In genomic region chr8:7977020-7977419, GRCm38 (mm10) we compare ENCODE assay signal across 29 mouse cellular contexts.
A peak's percentile ranks its signal among the peaks of the same experiment; 100 is the strongest.
DNase-seq lines count a peak whose midpoint lies in the region; ATAC-seq and TF ChIP-seq lines count a peak whose summit lies in the region.
"Had no signal": no experiment of that assay in that cellular context is flagged by ENCODE, and none has a peak within 500 bp of the region (broad histone marks: within the 10 kb centered on the region; RNA-seq: fewer than 3 reads in every experiment).

No protein-coding gene starts in this region.

- TF ChIP-seq CTCF in hindbrain, postnatal 0 days (IDR thresholded peaks at IDR 0.05; ENCODE audit: low read depth): no peak

- H3K4me1 ChIP-seq in hindbrain, embryonic 10.5 days (replicated peaks): no peaks in the 10 kb centered on the region
- H3K4me1 ChIP-seq in hindbrain, postnatal 0 days (ENCODE audit: insufficient read depth, low read length): no peaks in the 10 kb centered on the region
- H3K4me1 ChIP-seq: embryonic facial prominence, embryonic 15.5 days; heart, embryonic 13.5 days; hindbrain, embryonic 12.5 days; limb, embryonic 13.5 days; lung, embryonic 15.5 days; midbrain, embryonic 10.5 days; midbrain, embryonic 15.5 days; neural tube, embryonic 15.5 days had no signal

- intact Hi-C loops in left cerebral cortex, postnatal 14 days (cut with DNase I): no loop called here

- no peak overlapping the region for H3K9ac ChIP-seq in hindbrain, postnatal 0 days (replicated peaks; ENCODE audit: low read length)
- H3K9ac ChIP-seq: embryonic facial prominence, embryonic 15.5 days; forebrain, embryonic 15.5 days; heart, embryonic 13.5 days; hindbrain, embryonic 12.5 days; limb, embryonic 13.5 days; lung, embryonic 15.5 days; midbrain, embryonic 15.5 days; neural tube, embryonic 15.5 days had no signal

- no peaks in the 10 kb centered on the region for H3K9me3 ChIP-seq in hindbrain, embryonic 10.5 days
- H3K9me3 ChIP-seq in hindbrain, postnatal 0 days (ENCODE audit: low read length): no peaks in the 10 kb centered on the region
- H3K9me3 ChIP-seq: embryonic facial prominence, embryonic 15.5 days; forebrain, embryonic 15.5 days; heart, embryonic 13.5 days; hindbrain, embryonic 12.5 days; limb, embryonic 13.5 days; lung, embryonic 15.5 days; midbrain, embryonic 10.5 days; midbrain, embryonic 15.5 days; neural tube, embryonic 15.5 days had no signal

- H3K27me3 ChIP-seq in hindbrain, embryonic 10.5 days (ENCODE audit: insufficient read depth, poor library complexity, severe bottlenecking): no peaks in the 10 kb centered on the region
- H3K27me3 ChIP-seq in hindbrain, postnatal 0 days (ENCODE audit: insufficient read depth, low read length): no peaks in the 10 kb centered on the region
- H3K27me3 ChIP-seq: CH12.LX; embryonic facial prominence, embryonic 15.5 days; forebrain, embryonic 15.5 days; heart, embryonic 13.5 days; hindbrain, embryonic 12.5 days; limb, embryonic 13.5 days; lung, embryonic 15.5 days; midbrain, embryonic 15.5 days; neural tube, embryonic 15.5 days had no signal

- no peak overlapping the region for H3K27ac ChIP-seq in hindbrain, embryonic 10.5 days
- no peak overlapping the region for H3K27ac ChIP-seq in hindbrain, postnatal 0 days
- H3K27ac ChIP-seq: embryonic facial prominence, embryonic 15.5 days; forebrain, embryonic 15.5 days; heart, embryonic 13.5 days; hindbrain, embryonic 12.5 days; layer of hippocampus, adult 2 months; left cerebral cortex, adult 2 months; limb, embryonic 13.5 days; lung, embryonic 15.5 days; midbrain, embryonic 10.5 days; midbrain, embryonic 15.5 days; neural tube, embryonic 15.5 days had no signal

- peak; percentile 15 to 28 for DNase-seq in cerebellum, postnatal 10 days
- DNase-seq in cerebellum, adult 11 months: no peak
- DNase-seq in hindbrain, embryonic 10.5 days (ENCODE audit: low spot score): peak; percentile 6
- no peak for DNase-seq in hindbrain, postnatal 0 days (ENCODE audit: low spot score)
- peak; percentile 22 for DNase-seq in Muller cell, postnatal 12 days (ENCODE audit: inconsistent ontology term)
- peak; percentile 51 for DNase-seq in gonadal fat pad, adult 2 months (ENCODE audit: low read depth)
- no peak for DNase-seq in left cerebral cortex, postnatal 14 days (ENCODE audit: low spot score in 2 of 2)
- DNase-seq: adrenal gland, postnatal 10 days; cerebellum, adult 11-12 months; cerebellum, adult 9-11 months; kidney, adult 9 months; kidney, postnatal 25 days; retina, postnatal 1 day; right cerebral cortex, postnatal 14 days; thymus, postnatal 4 days had no signal

- no peak overlapping the region for H3K4me3 ChIP-seq in hindbrain, embryonic 10.5 days
- no peak overlapping the region for H3K4me3 ChIP-seq in hindbrain, postnatal 0 days (ENCODE audit: low read length)
- H3K4me3 ChIP-seq: embryonic facial prominence, embryonic 15.5 days; forebrain, embryonic 15.5 days; heart, embryonic 13.5 days; hindbrain, embryonic 12.5 days; layer of hippocampus, adult 2 months; left cerebral cortex, adult 2 months; limb, embryonic 13.5 days; lung, embryonic 15.5 days; midbrain, embryonic 10.5 days; midbrain, embryonic 15.5 days; neural tube, embryonic 15.5 days had no signal

- ATAC-seq in hindbrain, postnatal 0 days: no peak
- ATAC-seq: forebrain, embryonic 15.5 days; intestine, postnatal 0 days; midbrain, embryonic 15.5 days had no signal

- no peak overlapping the region for H3K4me2 ChIP-seq in hindbrain, postnatal 0 days (ENCODE audit: low read depth, low read length)
- H3K4me2 ChIP-seq: embryonic facial prominence, embryonic 15.5 days; forebrain, embryonic 15.5 days; heart, embryonic 13.5 days; hindbrain, embryonic 12.5 days; limb, embryonic 13.5 days; liver, embryonic 11.5 days; lung, embryonic 15.5 days; midbrain, embryonic 15.5 days; neural tube, embryonic 15.5 days had no signal

- 73% methylated on average over 6 of the region's 6 CpGs for WGBS in hindbrain, embryonic 10.5 days
- WGBS in hindbrain, postnatal 0 days: 64% methylated on average over 6 of the region's 6 CpGs

- H3K36me3 ChIP-seq in hindbrain, embryonic 10.5 days: no peaks in the 10 kb centered on the region
- H3K36me3 ChIP-seq in hindbrain, postnatal 0 days (ENCODE audit: insufficient read depth, low read length): no peaks in the 10 kb centered on the region
- H3K36me3 ChIP-seq: embryonic facial prominence, embryonic 15.5 days; forebrain, embryonic 15.5 days; heart, embryonic 13.5 days; hindbrain, embryonic 12.5 days; limb, embryonic 13.5 days; lung, embryonic 15.5 days; midbrain, embryonic 10.5 days; midbrain, embryonic 15.5 days; neural tube, embryonic 15.5 days had no signal

Comparison
In these comparisons a context has a peak if more than half of its experiments do, and no peak if none do; other contexts are left out.
1. DNase-seq: peak in cerebellum, postnatal 10 days (2 of 2), hindbrain, embryonic 10.5 days (single experiment), Muller cell, postnatal 12 days (single experiment) and gonadal fat pad, adult 2 months (single experiment); none in cerebellum, adult 11 months (single experiment), hindbrain, postnatal 0 days (single experiment) and left cerebral cortex, postnatal 14 days (0 of 2).